Mouse (Mus musculus) frontal cortex, postnatal 36 days (tissue): ENCODE results near the gene Cass4.

Source experiments
- DNase-seq, 2 experiments: peaks; one replicate each; pipeline ENCODE4 v3.0.0; 2022; ENCODE audit warnings: low spot score in 2 of 2

The Cass4 gene

GRCm38 (mm10) chr2:172481654-172482385 lies 88.2 kb downstream of the Cass4 start:
- DNase-seq: no peak
